ENCODE assay signal across 24 mouse cellular contexts in the genomic region with DNA sequence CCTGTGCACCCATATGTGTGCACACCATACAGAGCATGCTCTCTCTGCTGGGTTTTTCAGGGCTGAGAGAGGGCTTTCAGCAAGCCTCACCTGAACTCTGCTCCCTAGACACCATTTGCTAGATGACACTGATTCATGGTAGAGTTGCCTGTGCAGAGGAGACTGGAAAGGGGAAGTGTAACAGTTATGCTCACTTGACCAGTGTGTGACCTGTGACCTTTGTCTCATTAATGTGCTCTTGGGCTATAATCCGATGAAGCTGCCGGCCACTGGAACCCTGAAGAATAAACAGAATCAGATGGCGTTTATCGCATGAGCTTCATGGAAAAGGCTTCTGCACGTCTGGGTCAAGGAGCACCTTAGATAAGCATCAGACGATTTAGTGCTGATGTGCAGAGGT. TPM values are rescaled to one million over a fixed set of nuclear protein-coding genes. Genes with fewer than 3 reads are reported as not detected.
DNase-seq lines count a peak whose midpoint lies in the region; ATAC-seq lines count a peak whose summit lies in the region.
"Had no signal": no experiment of that assay in that cellular context is flagged by ENCODE, and none has a peak within 500 bp of the region (broad histone marks: within the 10 kb centered on the region; RNA-seq: fewer than 3 reads in every experiment).

No protein-coding gene starts in this region.

- peaks cover 19% of the 10 kb centered on the region for H3K4me1 ChIP-seq in kidney, embryonic 15.5 days
- H3K4me1 ChIP-seq in embryonic facial prominence, embryonic 10.5 days = peaks cover 25% of the 10 kb centered on the region
- peaks cover 32% of the 10 kb centered on the region for H3K4me1 ChIP-seq in limb, embryonic 10.5 days
- H3K4me1 ChIP-seq: heart, embryonic 10.5 days; liver, embryonic 13.5 days had no signal

- H3K4me3 ChIP-seq in kidney, embryonic 15.5 days (replicated peaks) = no peak overlapping the region
- no peak overlapping the region for H3K4me3 ChIP-seq in embryonic facial prominence, embryonic 10.5 days
- no peak overlapping the region for H3K4me3 ChIP-seq in limb, embryonic 10.5 days
- H3K4me3 ChIP-seq: erythroblast, embryonic 14.5 days; forebrain, embryonic 12.5 days; gastrocnemius, adult 2 months; heart, embryonic 10.5 days; limb, embryonic 13.5 days; liver, embryonic 13.5 days; midbrain, embryonic 12.5 days had no signal

- no peaks in the 10 kb centered on the region for H3K27me3 ChIP-seq in kidney, embryonic 15.5 days
- H3K27me3 ChIP-seq in embryonic facial prominence, embryonic 10.5 days (replicated peaks; ENCODE audit: low read depth, poor library complexity, severe bottlenecking) = no peaks in the 10 kb centered on the region
- H3K27me3 ChIP-seq in limb, embryonic 10.5 days (ENCODE audit: low read depth, poor library complexity, severe bottlenecking) = no peaks in the 10 kb centered on the region
- H3K27me3 ChIP-seq: forebrain, embryonic 12.5 days; limb, embryonic 13.5 days; liver, embryonic 13.5 days; midbrain, embryonic 12.5 days had no signal

- H3K4me2 ChIP-seq in kidney, embryonic 15.5 days = no peak overlapping the region
- H3K4me2 ChIP-seq: forebrain, embryonic 12.5 days; liver, embryonic 13.5 days; midbrain, embryonic 12.5 days had no signal

- intact Hi-C loops in left cerebral cortex, postnatal 14 days (cut with DNase I) = no loop called here

- WGBS in kidney, embryonic 15.5 days = 12% methylated on average over 6 of the region's 6 CpGs
- WGBS in embryonic facial prominence, embryonic 10.5 days = 33% methylated on average over 6 of the region's 6 CpGs
- 20% methylated on average over 6 of the region's 6 CpGs for WGBS in limb, embryonic 10.5 days

- no peak overlapping the region for H3K9ac ChIP-seq in kidney, embryonic 15.5 days
- H3K9ac ChIP-seq: forebrain, embryonic 12.5 days; limb, embryonic 13.5 days; liver, embryonic 13.5 days; midbrain, embryonic 12.5 days had no signal

- DNase-seq in kidney, adult 11 months = no peak
- peak; percentile 65 for DNase-seq in embryo, embryonic 10.5 days (ENCODE audit: low spot score)
- peak; percentile 23 for DNase-seq in embryonic facial prominence, embryonic 10.5 days (ENCODE audit: low spot score)
- no peak for DNase-seq in limb, embryonic 10.5 days (ENCODE audit: low spot score)
- DNase-seq in MN1 (ENCODE audit: low spot score) = no peak
- no peak for DNase-seq in left cerebral cortex, postnatal 14 days (ENCODE audit: low spot score in 2 of 2)
- DNase-seq: adrenal gland, postnatal 10 days; cerebellum, adult 18-20 months; cerebellum, postnatal 25 days; gastrocnemius, adult 2 months; kidney, adult 8-10 months; liver, embryonic 13.5 days; lung, adult 2 months; lung, postnatal 14 days; right cerebral cortex, postnatal 25 days had no signal

- H3K9me3 ChIP-seq in kidney, embryonic 15.5 days (replicated peaks) = no peaks in the 10 kb centered on the region
- H3K9me3 ChIP-seq in embryonic facial prominence, embryonic 10.5 days = no peaks in the 10 kb centered on the region
- H3K9me3 ChIP-seq in limb, embryonic 10.5 days (replicated peaks) = no peaks in the 10 kb centered on the region
- H3K9me3 ChIP-seq: forebrain, embryonic 12.5 days; heart, embryonic 10.5 days; limb, embryonic 13.5 days; liver, embryonic 13.5 days; midbrain, embryonic 12.5 days had no signal

- 0 out of 2 replicates have a peak overlapping the region, but pooled peaks have one; percentile 27 for H3K27ac ChIP-seq in kidney, embryonic 15.5 days
- no peak overlapping the region; the same call in none of the 2 replicates for H3K27ac ChIP-seq in embryonic facial prominence, embryonic 10.5 days (replicated peaks)
- H3K27ac ChIP-seq in limb, embryonic 10.5 days = peak overlapping the region; percentile 36; the same call in 1 of the 2 replicates
- H3K27ac ChIP-seq: forebrain, embryonic 12.5 days; gastrocnemius, adult 2 months; heart, embryonic 10.5 days; hindbrain, postnatal 0 days; liver, embryonic 13.5 days; midbrain, embryonic 12.5 days had no signal

- peak; percentile 35; the same call in 1 of the 2 replicates for ATAC-seq in kidney, embryonic 15.5 days (replicated peaks; ENCODE audit: low FRiP score)
- ATAC-seq: hindbrain, postnatal 0 days had no signal

- H3K36me3 ChIP-seq in kidney, embryonic 15.5 days = no peaks in the 10 kb centered on the region
- no peaks in the 10 kb centered on the region for H3K36me3 ChIP-seq in embryonic facial prominence, embryonic 10.5 days (replicated peaks)
- no peaks in the 10 kb centered on the region for H3K36me3 ChIP-seq in limb, embryonic 10.5 days
- H3K36me3 ChIP-seq: forebrain, embryonic 12.5 days; heart, embryonic 10.5 days; limb, embryonic 13.5 days; liver, embryonic 13.5 days; midbrain, embryonic 12.5 days had no signal

RNA-seq across cellular contexts. Expression of gene Kcnk2, which starts 1.5 kb away (rescaled TPM):
- 1.3 and 2.0 TPM in 2 replicates for polyA plus RNA-seq in kidney, embryonic 15.5 days (2015; fragmentation: Nextera tagmentation; extraction: Ambion mirVana)
- 1.9 and 3.4 TPM in 2 replicates for polyA plus RNA-seq in embryonic facial prominence, embryonic 10.5 days (2016; fragmentation: Nextera tagmentation; extraction: Ambion mirVana)
- polyA plus RNA-seq in limb, embryonic 10.5 days (2016; fragmentation: Nextera tagmentation; extraction: Ambion mirVana) = 0.72 and 1.9 TPM in 2 replicates
- total RNA-seq in left cerebral cortex, postnatal 14 days (2021) = 10 to 100 TPM; 65.0 to 65.7 TPM
- total RNA-seq: hematopoietic stem cell, adult 5-6 weeks; megakaryocyte progenitor cell, adult 5-6 weeks had no signal
- polyA plus RNA-seq: erythroblast, embryonic 14.5 days had no signal

Comparison
In these comparisons a context has a peak if more than half of its experiments do, and no peak if none do; other contexts are left out.
1. DNase-seq: peak in embryo, embryonic 10.5 days (single experiment) and embryonic facial prominence, embryonic 10.5 days (single experiment); none in kidney, adult 11 months (single experiment), limb, embryonic 10.5 days (single experiment), MN1 (single experiment) and left cerebral cortex, postnatal 14 days (0 of 2).